Mouse (Mus musculus) heart, embryonic 13.5 days (tissue): Measurements from ENCODE around the gene M6pr. TPM values are rescaled to one million over a fixed set of nuclear protein-coding genes. Genes with fewer than 3 reads are reported as not detected.
"Not testable (repeated sequence)": the region's sequence is repeated elsewhere in the genome, so short reads cannot be mapped to it uniquely, and the experiment has no call there.

Experiments
- ATAC-seq: fragments of 200-750 bp; cut with Nextera tagmentation; 2 replicates; pipeline ENCODE4 v1.8.0; 2017; ENCODE audit warnings: moderate TSS enrichment; ENCODE audit not compliant: insufficient number of reproducible peaks, low FRiP score, low TSS enrichment; ENCODE audit errors: extremely low read depth
- H3K27ac ChIP-seq: fragments of 300-500 bp; sonication (generic); replicated peaks from 2 replicates; pipeline ENCODE4 v1.5.1; 2015; ENCODE audit warnings: moderate library complexity, mild to moderate bottlenecking, inconsistent platforms
- H3K27me3 ChIP-seq: fragments of 300-500 bp; sonication (generic); replicated peaks from 2 replicates; pipeline ENCODE4 v1.6.1; 2015; ENCODE audit warnings: mild to moderate bottlenecking, inconsistent platforms
- H3K36me3 ChIP-seq: fragments of 300-500 bp; sonication (generic); 2 replicates; pipeline ENCODE4 v1.6.1; 2015; ENCODE audit warnings: mild to moderate bottlenecking, inconsistent platforms
- H3K4me1 ChIP-seq: fragments of 300-500 bp; sonication (generic); 2 replicates; pipeline ENCODE4 v1.6.1; 2015; ENCODE audit warnings: inconsistent platforms
- H3K4me2 ChIP-seq: fragments of 300-500 bp; sonication (generic); 2 replicates; pipeline ENCODE4 v1.6.1; 2015; ENCODE audit warnings: inconsistent platforms, mild to moderate bottlenecking, moderate library complexity
- H3K4me3 ChIP-seq: fragments of 300-500 bp; sonication (generic); 2 replicates; pipeline ENCODE4 v1.5.1; 2015; ENCODE audit warnings: moderate library complexity, mild to moderate bottlenecking, inconsistent platforms
- H3K9ac ChIP-seq: fragments of 300-500 bp; sonication (generic); 2 replicates; pipeline ENCODE4 v1.6.1; 2015; ENCODE audit warnings: inconsistent platforms, mild to moderate bottlenecking, moderate library complexity
- H3K9me3 ChIP-seq: fragments of 300-500 bp; sonication (generic); 2 replicates; pipeline ENCODE4 v1.6.1; 2016; ENCODE audit warnings: inconsistent platforms
- WGBS: fragments of 180-500 bp; shearing (Covaris S2); methylation state at CpG from one replicate; pipeline ENCODE4 v1.1.7; 2015; ENCODE audit warnings: mixed read lengths; 5-methylcytosine and 5-hydroxymethylcytosine counted together
- polyA plus RNA-seq: library from polyadenylated mRNA; unstranded; fragments of >200 nt; fragmentation: Nextera tagmentation; extraction: Ambion mirVana; gene quantifications from 2 replicates; pipeline ENCODE4 v1.2.1, GENCODE M21; 2015

The M6pr gene
- polyA plus RNA-seq, 1 experiment from 2014 or later = 71.1 TPM

DNA sequence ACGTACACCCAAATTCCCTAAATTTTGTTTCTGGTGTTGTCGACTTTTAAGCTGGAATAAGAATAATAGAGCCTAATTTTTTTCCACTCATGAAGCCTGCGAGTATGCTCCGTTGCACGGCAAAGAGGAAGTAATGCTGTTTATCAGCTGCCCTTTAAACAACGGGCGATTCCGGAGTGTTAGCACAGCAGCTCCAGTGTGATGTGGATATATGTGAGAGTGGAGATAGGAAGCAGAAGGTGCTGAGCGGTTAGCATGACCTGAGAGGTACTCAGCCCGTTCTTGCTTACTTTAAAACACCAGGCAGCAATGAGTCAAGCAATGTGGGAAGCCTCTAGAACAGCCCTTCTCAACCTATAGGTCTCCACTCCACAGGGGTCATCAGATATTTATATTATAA, 35.2 kb downstream of the M6pr start:
- no peak for ATAC-seq
- peak overlapping the region; percentile 34 for H3K4me2 ChIP-seq
- H3K9me3 ChIP-seq = no peaks in the 10 kb centered on the region
- H3K4me1 ChIP-seq = peaks cover 39% of the 10 kb centered on the region
- no peak overlapping the region for H3K4me3 ChIP-seq
- H3K27me3 ChIP-seq = no peaks in the 10 kb centered on the region
- no peaks in the 10 kb centered on the region for H3K36me3 ChIP-seq
- peak overlapping the region; percentile 33; the same call in 1 of the 2 replicates for H3K9ac ChIP-seq
- 0 out of 2 replicates have a peak overlapping the region, but pooled peaks have one; percentile 3 for H3K27ac ChIP-seq
- 19% methylated on average over 10 of the region's 10 CpGs for WGBS

- peaks cover 36% of the 10 kb centered on the region for H3K4me1 ChIP-seq
- no peak overlapping the region for H3K4me3 ChIP-seq
- no peaks in the 10 kb centered on the region for H3K9me3 ChIP-seq
- no peak for ATAC-seq
- WGBS = 51% methylated on average over 9 of the region's 9 CpGs
- H3K36me3 ChIP-seq = no peaks in the 10 kb centered on the region
- peak overlapping the region; percentile 58; the same call in 1 of the 2 replicates for H3K27ac ChIP-seq
- no peak overlapping the region for H3K4me2 ChIP-seq
- H3K9ac ChIP-seq = no peak overlapping the region
- H3K27me3 ChIP-seq = no peaks in the 10 kb centered on the region
Measured at GRCm38 (mm10) chr6:122344386-122345116, 36.0 kb downstream of the M6pr start.

- H3K4me1 ChIP-seq = peaks cover 33% of the 10 kb centered on the region
- no peak overlapping the region for H3K9ac ChIP-seq
- H3K4me2 ChIP-seq = 0 out of 2 replicates have a peak overlapping the region, but pooled peaks have one; percentile 9
- H3K9me3 ChIP-seq = no peaks in the 10 kb centered on the region
- no peaks in the 10 kb centered on the region for H3K36me3 ChIP-seq
- WGBS = 26% methylated on average over 6 of the region's 6 CpGs
- H3K4me3 ChIP-seq = no peak overlapping the region
- peak overlapping the region; percentile 45 for H3K27ac ChIP-seq
- no peak for ATAC-seq
- no peaks in the 10 kb centered on the region for H3K27me3 ChIP-seq
Measured at GRCm38 (mm10) chr6:122345731-122346130, 37.2 kb downstream of the M6pr start.

GRCm38 (mm10) chr6:122346399-122346798, 37.9 kb downstream of the M6pr start:
- no peak for ATAC-seq
- 84% methylated on average over 7 of the region's 7 CpGs for WGBS

DNA sequence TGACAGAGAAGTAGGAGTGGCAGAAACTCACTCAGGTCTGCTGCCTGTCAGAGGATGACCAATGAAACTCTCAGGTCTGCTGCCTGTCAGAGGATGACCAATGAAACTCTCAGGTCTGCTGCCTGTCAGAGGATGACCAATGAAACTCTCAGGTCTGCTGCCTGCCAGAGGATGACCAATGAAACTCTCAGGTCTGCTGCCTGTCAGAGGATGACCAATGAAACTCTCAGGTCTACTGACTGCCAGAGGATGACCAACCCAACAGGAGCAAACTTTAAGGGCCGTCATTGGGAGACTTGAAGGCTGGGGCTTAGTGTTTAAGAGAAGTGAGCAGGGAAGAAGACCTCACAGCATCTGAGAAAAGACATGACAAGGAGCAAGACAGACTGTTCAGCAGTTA, 38.8 kb downstream of the M6pr start:
- H3K27me3 ChIP-seq, H3K4me2 ChIP-seq, H3K36me3 ChIP-seq, ATAC-seq, H3K4me3 ChIP-seq, H3K9ac ChIP-seq, H3K27ac ChIP-seq, H3K9me3 ChIP-seq: not testable (repeated sequence)
- H3K4me1 ChIP-seq = peaks cover 33% of the 10 kb centered on the region
- WGBS = 70% methylated on average over 1 of the region's 1 CpGs

More at GRCm38 (mm10) chr6:122346399-122346798, 37.9 kb downstream of the M6pr start:
- H3K9me3 ChIP-seq = no peaks in the 10 kb centered on the region
- H3K4me1 ChIP-seq = peaks cover 33% of the 10 kb centered on the region
- 0 out of 2 replicates have a peak overlapping the region, but pooled peaks have one; percentile 9 for H3K27ac ChIP-seq
- H3K9ac ChIP-seq = no peak overlapping the region
- no peak overlapping the region for H3K4me3 ChIP-seq
- no peaks in the 10 kb centered on the region for H3K27me3 ChIP-seq
- H3K36me3 ChIP-seq = no peaks in the 10 kb centered on the region
- no peak overlapping the region for H3K4me2 ChIP-seq

GRCm38 (mm10) chr6:122355909-122356308, 47.4 kb downstream of the M6pr start:
- 48% methylated on average over 9 of the region's 9 CpGs for WGBS
- H3K27me3 ChIP-seq = no peaks in the 10 kb centered on the region
- no peaks in the 10 kb centered on the region for H3K9me3 ChIP-seq
- no peak overlapping the region for H3K27ac ChIP-seq
- ATAC-seq = no peak
- no peaks in the 10 kb centered on the region for H3K36me3 ChIP-seq
- H3K9ac ChIP-seq = no peak overlapping the region
- H3K4me1 ChIP-seq = no peaks in the 10 kb centered on the region
- H3K4me2 ChIP-seq = no peak overlapping the region
- no peak overlapping the region for H3K4me3 ChIP-seq

DNA sequence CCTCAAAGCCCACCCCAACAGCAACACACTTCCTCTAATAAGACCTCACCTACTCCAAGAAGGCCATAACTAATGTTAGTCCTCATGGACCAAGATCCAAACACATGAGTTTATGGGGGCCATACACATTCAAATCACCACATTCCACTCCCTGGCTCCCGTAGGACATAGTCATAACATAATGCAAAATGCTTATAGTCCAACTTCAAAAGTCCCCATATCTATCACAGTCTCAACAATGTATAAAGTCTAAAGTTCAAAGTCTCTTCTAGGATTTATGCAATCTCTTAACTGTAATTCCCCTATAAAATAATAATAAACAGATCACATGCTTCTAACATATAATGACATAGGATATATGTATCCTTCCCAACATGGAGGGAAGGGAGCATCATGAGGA, 48.6 kb downstream of the M6pr start:
- H3K4me2 ChIP-seq = no peak overlapping the region
- no peaks in the 10 kb centered on the region for H3K36me3 ChIP-seq
- H3K4me3 ChIP-seq = no peak overlapping the region
- no peak overlapping the region for H3K27ac ChIP-seq
- no peaks in the 10 kb centered on the region for H3K4me1 ChIP-seq
- ATAC-seq = no peak
- H3K9me3 ChIP-seq = no peaks in the 10 kb centered on the region
- no peaks in the 10 kb centered on the region for H3K27me3 ChIP-seq
- H3K9ac ChIP-seq = no peak overlapping the region
- WGBS = 89% methylated on average over 1 of the region's 1 CpGs

DNA sequence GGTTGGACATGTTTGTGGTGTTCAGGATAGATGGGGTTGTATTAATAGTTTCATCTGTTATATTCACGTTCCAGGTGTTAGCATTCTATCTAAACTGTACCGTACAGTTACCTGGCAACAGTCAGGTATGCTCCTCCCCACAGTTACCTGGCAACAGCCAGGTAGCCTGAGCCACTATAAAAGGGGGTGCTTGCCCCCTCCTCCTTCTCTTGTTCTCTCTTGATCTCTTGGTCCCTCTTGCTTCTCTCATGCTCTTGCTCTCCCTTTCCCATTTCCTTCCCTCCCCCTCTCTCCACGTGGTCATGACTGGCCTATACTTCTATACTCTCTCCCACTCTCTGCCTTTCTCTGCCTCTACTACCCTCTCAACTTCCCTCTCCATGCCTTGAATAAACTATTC, 57.2 kb downstream of the M6pr start:
- no peak for ATAC-seq

DNA sequence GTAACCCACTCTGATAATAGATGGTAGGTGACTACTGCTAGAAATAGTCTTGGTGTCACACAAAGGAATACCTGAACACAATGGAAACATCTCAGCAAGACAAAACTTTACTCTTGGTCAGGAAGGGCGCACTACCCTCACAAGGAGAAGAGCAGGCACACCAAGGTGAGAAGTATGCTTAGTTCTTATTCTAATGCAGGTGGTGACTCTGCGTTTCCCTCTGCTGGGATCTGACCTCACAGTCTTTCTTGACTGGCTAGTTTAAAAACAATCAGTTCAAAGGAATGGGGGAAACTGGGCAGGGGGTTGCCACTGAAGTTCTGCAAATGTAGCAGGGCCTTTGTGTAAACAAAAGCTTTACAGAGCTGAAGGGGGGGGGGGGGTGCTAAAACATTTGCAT, 57.8 kb downstream of the M6pr start:
- Histone ChIP-seq H3K4me1 (no peaks in the 10 kb centered on the region), H3K36me3 (no peaks in the 10 kb centered on the region), H3K27ac (no peak overlapping the region), H3K4me2 (no peak overlapping the region), H3K4me3 (no peak overlapping the region), H3K27me3 (no peaks in the 10 kb centered on the region), H3K9ac (no peak overlapping the region), H3K9me3 (no peaks in the 10 kb centered on the region; the same call in 1 of the 2 replicates)
- no peak for ATAC-seq
- 43% methylated on average over 2 of the region's 2 CpGs for WGBS

More for the DNA sequence above, 57.2 kb downstream of the M6pr start:
- Histone ChIP-seq H3K4me3 (no peak overlapping the region), H3K36me3 (no peaks in the 10 kb centered on the region), H3K9me3 (no peaks in the 10 kb centered on the region; the same call in 1 of the 2 replicates), H3K4me1 (no peaks in the 10 kb centered on the region), H3K27ac (no peak overlapping the region), H3K9ac (no peak overlapping the region), H3K27me3 (no peaks in the 10 kb centered on the region), H3K4me2 (no peak overlapping the region)
- WGBS = 45% methylated on average over 3 of the region's 3 CpGs

DNA sequence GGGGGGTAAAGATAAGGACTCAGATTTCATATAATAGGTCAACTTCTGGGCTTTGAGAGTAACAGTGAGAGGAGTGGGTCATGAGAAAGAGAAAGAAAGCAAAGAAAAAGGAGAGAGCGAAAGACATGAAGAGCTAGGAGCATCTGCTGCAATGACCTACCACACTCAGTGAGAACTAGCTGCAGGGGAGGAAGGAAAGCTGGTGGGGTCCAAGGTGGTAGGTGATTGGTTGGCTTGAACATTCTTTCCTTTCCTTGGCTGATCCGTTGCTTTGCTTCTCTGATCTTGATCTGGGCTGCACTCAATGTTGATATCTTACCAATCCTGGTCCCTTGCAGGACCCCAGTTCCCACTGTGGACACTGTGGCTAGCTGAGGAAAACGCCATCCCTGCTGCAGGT, 58.5 kb downstream of the M6pr start:
- no peak for ATAC-seq
- H3K4me3 ChIP-seq = no peak overlapping the region
- no peaks in the 10 kb centered on the region for H3K4me1 ChIP-seq
- no peaks in the 10 kb centered on the region; the same call in 1 of the 2 replicates for H3K9me3 ChIP-seq
- 37% methylated on average over 3 of the region's 3 CpGs for WGBS
- no peak overlapping the region for H3K9ac ChIP-seq
- H3K27ac ChIP-seq = no peak overlapping the region
- H3K4me2 ChIP-seq = no peak overlapping the region
- H3K36me3 ChIP-seq = no peaks in the 10 kb centered on the region
- H3K27me3 ChIP-seq = no peaks in the 10 kb centered on the region
